Mouse (Mus musculus): ENCODE measurements around the gene Sh3bp5.

Sh3bp5 gene

DNA sequence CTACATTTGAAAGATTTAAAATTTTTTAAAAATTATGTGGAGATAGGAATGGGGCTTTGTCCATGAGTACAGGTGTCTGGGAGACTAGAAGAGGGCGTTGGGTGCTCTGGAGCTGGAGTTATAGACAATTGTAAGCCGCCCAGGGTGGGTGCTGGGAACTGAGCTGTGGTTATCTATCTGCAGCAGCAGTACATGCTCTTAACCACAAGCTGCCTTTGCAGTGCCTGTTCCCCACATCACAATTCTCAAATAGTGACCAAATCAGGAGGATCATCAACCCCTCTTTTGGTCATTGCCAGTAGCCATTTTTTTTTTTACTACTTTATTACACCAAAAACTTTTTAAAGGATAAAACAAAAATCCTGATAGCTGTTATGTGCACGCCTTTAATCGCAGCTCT, 71.3 kb downstream of the Sh3bp5 start:
- DNase-seq (ENCODE audit: extremely low read depth, low read depth, low spot score) = no peak

- DNase-seq (ENCODE audit: extremely low read depth, low read depth, low spot score) = no peak
Measured at GRCm38 (mm10) chr14:31362236-31362635, 73.6 kb downstream of the Sh3bp5 start.

DNA sequence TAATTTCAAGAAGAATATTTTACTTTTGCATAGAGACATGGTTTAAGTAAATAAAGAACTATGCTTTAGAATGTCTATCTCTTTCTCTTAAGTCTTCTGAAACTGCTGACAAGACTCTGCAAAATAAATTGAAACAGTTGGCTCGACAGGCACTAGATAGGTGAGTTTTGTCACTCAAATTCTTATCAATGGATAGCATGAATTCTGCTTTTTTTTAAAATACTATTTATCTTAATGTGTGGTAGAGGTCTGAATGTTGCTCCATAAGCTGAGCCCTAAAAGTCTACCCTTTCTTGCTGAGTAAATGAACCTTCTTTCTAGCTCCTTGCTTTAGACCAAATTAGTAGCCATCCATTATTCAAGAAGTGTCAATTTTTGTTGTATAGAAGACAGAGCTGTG, 90.5 kb downstream of the Sh3bp5 start:
- no peak for DNase-seq (ENCODE audit: extremely low read depth, low read depth, low spot score)

DNA sequence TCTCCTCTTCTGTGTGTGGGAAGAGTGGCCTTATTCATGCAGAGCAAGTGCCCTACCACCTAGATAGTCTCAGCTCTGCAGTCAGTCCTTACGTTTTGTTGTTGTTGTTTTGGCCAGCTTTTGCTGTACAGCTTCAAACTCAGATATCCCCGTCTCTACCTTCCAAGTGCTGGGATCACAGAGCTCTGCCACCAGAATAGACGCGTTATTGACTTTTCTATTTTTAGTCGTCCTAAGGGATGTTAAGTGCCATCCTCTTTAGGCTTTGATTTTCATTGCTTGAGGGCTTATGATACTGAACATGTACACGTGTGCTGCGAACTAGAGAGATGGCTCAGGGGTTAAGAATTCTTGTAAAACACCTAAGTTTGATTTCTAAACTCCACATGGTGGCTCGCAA, 92.6 kb downstream of the Sh3bp5 start:
- no peak for DNase-seq (ENCODE audit: extremely low read depth, low read depth, low spot score)

DNA sequence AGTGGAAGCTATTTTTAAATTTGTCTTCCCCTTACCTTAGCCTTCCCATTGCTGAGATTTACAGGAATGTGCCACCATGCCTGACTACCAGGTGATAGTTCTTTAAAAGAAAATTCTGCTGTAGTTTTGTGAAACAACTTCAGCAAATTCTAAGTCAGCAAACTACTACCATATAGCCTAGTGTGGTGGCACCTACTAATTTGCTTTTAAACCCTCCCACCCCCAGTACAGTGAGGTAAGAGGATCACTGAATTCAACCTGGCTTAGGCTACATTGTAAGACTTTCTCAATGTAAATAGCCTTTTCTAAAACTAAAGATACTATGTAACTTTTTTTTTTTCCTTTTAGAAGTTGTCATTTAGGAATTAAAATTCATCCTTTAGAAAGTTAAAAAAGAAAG, 97.9 kb downstream of the Sh3bp5 start:
- DNase-seq (ENCODE audit: extremely low read depth, low read depth, low spot score) = no peak

GRCm38 (mm10) chr14:31337406-31337805, 98.5 kb downstream of the Sh3bp5 start:
- DNase-seq (ENCODE audit: extremely low read depth, low read depth, low spot score) = no peak

- DNase-seq (ENCODE audit: extremely low read depth, low read depth, low spot score) = peak; percentile 73
Measured at GRCm38 (mm10) chr14:31336369-31337155, 99.3 kb downstream of the Sh3bp5 start, which contains the start of gene Capn7. TSS of gene Capn7 (plus strand) at chr14:31336638.

DNA sequence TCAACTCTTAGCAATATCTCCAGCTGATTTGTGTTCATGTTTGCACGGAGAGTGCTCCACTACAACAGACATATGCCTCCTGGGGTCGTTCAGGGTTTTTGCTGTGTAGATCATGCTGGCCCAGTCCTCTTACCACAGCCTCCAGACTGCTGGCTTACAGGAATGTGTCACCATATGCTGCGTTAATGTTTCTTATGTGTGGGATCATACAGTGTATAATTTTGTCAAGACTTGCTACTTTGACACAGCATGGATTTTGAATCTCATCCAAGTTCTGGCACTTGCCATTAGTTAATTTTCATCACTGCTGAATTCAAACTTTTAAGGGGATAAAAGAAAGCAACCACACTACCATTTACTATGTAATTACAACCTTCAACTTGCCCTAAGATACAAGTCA, 100.1 kb downstream of the Sh3bp5 start:
- no peak for DNase-seq (ENCODE audit: extremely low read depth, low read depth, low spot score)

GRCm38 (mm10) chr14:31330957-31331356, 104.9 kb downstream of the Sh3bp5 start:
- no peak for DNase-seq (ENCODE audit: extremely low read depth, low read depth, low spot score)

GRCm38 (mm10) chr14:31329741-31330140, 106.1 kb downstream of the Sh3bp5 start:
- no peak for DNase-seq (ENCODE audit: extremely low read depth, low read depth, low spot score)

GRCm38 (mm10) chr14:31327681-31328080, 108.2 kb downstream of the Sh3bp5 start:
- no peak for DNase-seq (ENCODE audit: extremely low read depth, low read depth, low spot score)

- DNase-seq (ENCODE audit: extremely low read depth, low read depth, low spot score) = no peak
Measured at GRCm38 (mm10) chr14:31327196-31327595, 108.7 kb downstream of the Sh3bp5 start.

DNA sequence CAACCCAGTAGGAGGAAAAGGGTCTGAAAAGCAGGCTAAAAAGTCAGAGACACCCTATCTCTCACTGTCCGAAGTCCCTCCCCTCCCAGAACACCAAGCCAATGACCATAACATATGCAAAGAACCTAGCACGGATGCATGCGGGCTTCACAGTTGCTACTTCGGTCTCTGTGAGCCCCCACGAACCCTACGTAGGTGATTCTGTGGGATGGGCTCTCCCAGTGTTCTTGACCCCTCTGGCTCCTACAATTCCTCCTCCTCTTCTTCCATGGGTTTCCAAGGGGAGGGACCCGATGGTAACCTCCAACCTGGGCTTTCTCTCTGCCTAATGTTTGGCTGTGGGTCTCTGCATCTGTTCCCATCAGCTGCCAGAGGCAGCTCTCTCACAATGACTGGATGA, 109.1 kb downstream of the Sh3bp5 start:
- DNase-seq (ENCODE audit: extremely low read depth, low read depth, low spot score) = no peak

- no peak for DNase-seq (ENCODE audit: extremely low read depth, low read depth, low spot score)
Measured at GRCm38 (mm10) chr14:31325551-31325950, 110.3 kb downstream of the Sh3bp5 start.

- no peak for DNase-seq (ENCODE audit: extremely low read depth, low read depth, low spot score)
Measured at GRCm38 (mm10) chr14:31324851-31325250, 111.0 kb downstream of the Sh3bp5 start.

- DNase-seq (ENCODE audit: extremely low read depth, low read depth, low spot score) = no peak
Measured at GRCm38 (mm10) chr14:31323849-31324792, 111.8 kb downstream of the Sh3bp5 start, which contains the start of gene Dnah1. TSS of gene Dnah1 (minus strand) at chr14:31323896.

DNA sequence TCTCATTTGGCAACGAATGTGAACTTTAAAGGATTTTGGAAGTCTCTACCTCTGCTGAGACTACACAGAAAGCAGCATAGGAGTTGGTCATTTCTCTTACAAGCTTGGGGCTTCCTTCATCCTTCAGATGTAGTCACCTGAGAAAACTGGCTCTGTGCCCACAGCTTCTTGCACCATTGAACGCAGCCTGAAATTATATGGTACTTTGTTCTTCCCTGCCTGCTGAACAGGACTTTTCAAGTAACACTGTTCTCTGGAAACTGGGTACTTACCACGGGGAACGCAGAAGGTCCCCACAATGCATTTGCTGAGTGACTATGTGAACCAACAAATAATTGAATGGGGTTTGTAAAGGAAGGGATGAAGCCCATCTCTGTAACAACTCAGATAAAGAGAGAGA, 112.7 kb downstream of the Sh3bp5 start:
- no peak for DNase-seq (ENCODE audit: extremely low read depth, low read depth, low spot score)

GRCm38 (mm10) chr14:31322191-31322590, 113.7 kb downstream of the Sh3bp5 start:
- no peak for DNase-seq (ENCODE audit: extremely low read depth, low read depth, low spot score)

- no peak for DNase-seq (ENCODE audit: extremely low read depth, low read depth, low spot score)
Measured at GRCm38 (mm10) chr14:31321181-31321580, 114.7 kb downstream of the Sh3bp5 start.

GRCm38 (mm10) chr14:31319546-31319945, 116.3 kb downstream of the Sh3bp5 start:
- no peak for DNase-seq (ENCODE audit: extremely low read depth, low read depth, low spot score)

- DNase-seq (ENCODE audit: extremely low read depth, low read depth, low spot score) = no peak
Measured at GRCm38 (mm10) chr14:31317754-31318153, 118.1 kb downstream of the Sh3bp5 start.

- DNase-seq (ENCODE audit: extremely low read depth, low read depth, low spot score) = no peak
Measured at GRCm38 (mm10) chr14:31316613-31317012, 119.3 kb downstream of the Sh3bp5 start.

Measured in fat pad, adult 2 months (tissue).